Mouse (Mus musculus): ENCODE results near the gene Cpox. TPM values are rescaled to one million over a fixed set of nuclear protein-coding genes. Genes with fewer than 3 reads are reported as not detected.
A peak's percentile ranks its signal among the peaks of the same experiment; 100 is the strongest.

Gene Cpox
- total RNA-seq, 1 experiment, result 16.8 TPM

DNA sequence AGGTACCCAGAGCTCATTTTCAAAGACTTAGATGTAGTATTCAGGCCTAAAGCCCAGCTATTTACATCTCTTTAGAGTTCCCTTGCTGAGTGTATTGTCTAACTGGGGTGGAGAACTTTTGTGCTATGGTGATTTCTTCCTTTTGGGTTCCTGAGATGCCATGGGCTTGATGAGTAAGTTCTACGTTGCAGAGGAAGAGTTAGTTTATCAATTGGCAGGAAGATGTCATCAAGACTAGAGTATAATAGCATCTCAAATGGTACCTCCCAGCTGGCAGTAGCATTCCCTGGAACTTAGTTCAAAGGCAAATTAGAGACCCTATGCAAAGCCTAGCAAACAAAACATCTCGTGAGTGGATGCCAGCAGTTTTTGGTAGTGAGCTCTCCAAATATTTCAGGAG lies 34.2 kb upstream of the Cpox start:
- DNase-seq (ENCODE audit: low read depth, low spot score), result peak; percentile 36
- Histone ChIP-seq H3K9me3 (ENCODE audit: control insufficient read depth, insufficient read depth, low read depth, low read length) (no peaks in the 10 kb centered on the region), H3K9ac (ENCODE audit: insufficient read depth, low read depth, low read length, poor library complexity, severe bottlenecking) (no peak overlapping the region), H3K27ac (ENCODE audit: insufficient read depth, low read depth, low read length, poor library complexity, severe bottlenecking) (no peak overlapping the region), H3K4me1 (ENCODE audit: control insufficient read depth in 2 of 2, insufficient read depth in 2 of 2, low read length in 2 of 2, poor library complexity in 1 of 2) (0 out of 4 replicates have a peak, but pooled peaks cover 0 to 4% of the 10 kb centered on the region in 2 experiments), H3K36me3 (ENCODE audit: control insufficient read depth, insufficient read depth, low read length, poor library complexity, severe bottlenecking) (no peaks in the 10 kb centered on the region), H3K4me3 (ENCODE audit: insufficient read depth in 1 of 2, low read depth in 1 of 2, low read length in 2 of 2, poor library complexity in 1 of 2, severe bottlenecking in 1 of 2) (no peak overlapping the region)
- in situ Hi-C loops (cut with MboI; ENCODE audit: low sequenced_read_pairs in 2 of 2, unreplicated experiment in 2 of 2), result no loop called here
- TF ChIP-seq ZC3H11A (IDR thresholded peaks at IDR 0.05; ENCODE audit: borderline replicate concordance, low read depth, low read length) (no peak), ZNF384 (IDR thresholded peaks at IDR 0.05; ENCODE audit: low read depth, low read length) (no peak), MAFK (IDR thresholded peaks at IDR 0.05; ENCODE audit: insufficient read depth, low read depth, low read length) (no peak), HCFC1 (IDR thresholded peaks at IDR 0.05; ENCODE audit: borderline replicate concordance, insufficient read depth, low read length) (no peak), CHD2 (IDR thresholded peaks at IDR 0.05; ENCODE audit: low read depth, low read length) (no peak)

DNA sequence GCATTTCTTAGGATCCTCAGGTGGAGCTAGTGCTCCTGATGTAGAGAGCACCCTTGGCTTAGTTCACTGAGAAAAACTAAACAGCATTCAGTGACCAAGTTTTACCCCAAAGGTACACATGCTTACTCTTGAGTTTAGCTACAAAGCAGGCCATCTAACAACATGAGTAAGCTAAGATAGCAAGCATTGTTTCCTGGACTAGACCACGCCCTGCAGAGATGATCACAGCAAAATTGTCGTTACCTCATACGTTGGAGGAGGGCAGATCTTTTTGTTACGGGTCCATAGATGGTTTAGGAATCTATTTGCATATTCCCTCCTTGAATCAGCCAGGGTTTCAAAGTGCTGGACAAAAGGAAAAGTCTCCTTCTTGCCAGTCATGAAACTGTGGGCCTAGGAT lies 32.6 kb upstream of the Cpox start:
- TF ChIP-seq HCFC1 (IDR thresholded peaks at IDR 0.05; ENCODE audit: borderline replicate concordance, insufficient read depth, low read length), result no peak
- TF ChIP-seq MAFK (IDR thresholded peaks at IDR 0.05; ENCODE audit: insufficient read depth, low read depth, low read length), result no peak
- TF ChIP-seq ZC3H11A (IDR thresholded peaks at IDR 0.05; ENCODE audit: borderline replicate concordance, low read depth, low read length), result no peak
- TF ChIP-seq CHD2 (IDR thresholded peaks at IDR 0.05; ENCODE audit: low read depth, low read length), result no peak
- no peak for TF ChIP-seq ZNF384 (IDR thresholded peaks at IDR 0.05; ENCODE audit: low read depth, low read length)
- in situ Hi-C loops (cut with MboI; ENCODE audit: low sequenced_read_pairs in 2 of 2, unreplicated experiment in 2 of 2), result no loop called here
- DNase-seq (ENCODE audit: low read depth, low spot score), result no peak

DNA sequence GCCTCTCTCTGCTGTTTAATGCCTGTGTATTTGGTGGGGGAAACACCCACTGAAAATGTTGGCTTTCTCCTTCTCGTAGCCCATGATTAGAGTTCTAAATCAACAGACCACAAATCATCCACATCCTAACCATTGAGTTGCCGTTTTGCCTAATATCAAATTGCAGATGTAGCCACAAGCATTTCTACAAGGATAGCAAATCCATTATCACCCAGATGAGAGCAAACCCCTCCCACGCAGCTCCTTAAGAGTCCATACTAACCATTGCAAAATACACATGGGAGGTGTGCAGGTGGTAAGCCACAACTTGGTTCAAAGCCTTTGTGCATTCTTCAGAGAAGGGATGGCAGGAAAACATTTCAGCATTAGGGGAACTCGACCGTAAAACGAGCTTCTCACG lies 32.1 kb upstream of the Cpox start:
- DNase-seq (ENCODE audit: low read depth, low spot score), result no peak
- Histone ChIP-seq H3K4me3 (ENCODE audit: insufficient read depth in 1 of 2, low read depth in 1 of 2, low read length in 2 of 2, poor library complexity in 1 of 2, severe bottlenecking in 1 of 2) (no peak overlapping the region), H3K36me3 (ENCODE audit: control insufficient read depth, insufficient read depth, low read length, poor library complexity, severe bottlenecking) (no peaks in the 10 kb centered on the region), H3K9ac (ENCODE audit: insufficient read depth, low read depth, low read length, poor library complexity, severe bottlenecking) (no peak overlapping the region), H3K27ac (ENCODE audit: insufficient read depth, low read depth, low read length, poor library complexity, severe bottlenecking) (no peak overlapping the region), H3K9me3 (ENCODE audit: control insufficient read depth, insufficient read depth, low read depth, low read length) (no peaks in the 10 kb centered on the region), H3K4me1 (ENCODE audit: control insufficient read depth in 2 of 2, insufficient read depth in 2 of 2, low read length in 2 of 2, poor library complexity in 1 of 2) (0 out of 4 replicates have a peak, but pooled peaks cover 0 to 4% of the 10 kb centered on the region in 2 experiments)
- in situ Hi-C loops (cut with MboI; ENCODE audit: low sequenced_read_pairs in 2 of 2, unreplicated experiment in 2 of 2), result no loop called here
- TF ChIP-seq HCFC1 (IDR thresholded peaks at IDR 0.05; ENCODE audit: borderline replicate concordance, insufficient read depth, low read length), result no peak
- TF ChIP-seq ZNF384 (IDR thresholded peaks at IDR 0.05; ENCODE audit: low read depth, low read length), result no peak
- TF ChIP-seq CHD2 (IDR thresholded peaks at IDR 0.05; ENCODE audit: low read depth, low read length), result no peak
- no peak for TF ChIP-seq MAFK (IDR thresholded peaks at IDR 0.05; ENCODE audit: insufficient read depth, low read depth, low read length)
- no peak for TF ChIP-seq ZC3H11A (IDR thresholded peaks at IDR 0.05; ENCODE audit: borderline replicate concordance, low read depth, low read length)

More for the DNA sequence above, 32.6 kb upstream of the Cpox start:
- Histone ChIP-seq H3K27ac (ENCODE audit: insufficient read depth, low read depth, low read length, poor library complexity, severe bottlenecking) (no peak overlapping the region), H3K36me3 (ENCODE audit: control insufficient read depth, insufficient read depth, low read length, poor library complexity, severe bottlenecking) (no peaks in the 10 kb centered on the region), H3K4me1 (ENCODE audit: control insufficient read depth in 2 of 2, insufficient read depth in 2 of 2, low read length in 2 of 2, poor library complexity in 1 of 2) (0 out of 4 replicates have a peak, but pooled peaks cover 0 to 4% of the 10 kb centered on the region in 2 experiments), H3K9ac (ENCODE audit: insufficient read depth, low read depth, low read length, poor library complexity, severe bottlenecking) (no peak overlapping the region), H3K9me3 (ENCODE audit: control insufficient read depth, insufficient read depth, low read depth, low read length) (no peaks in the 10 kb centered on the region), H3K4me3 (ENCODE audit: insufficient read depth in 1 of 2, low read depth in 1 of 2, low read length in 2 of 2, poor library complexity in 1 of 2, severe bottlenecking in 1 of 2) (no peak overlapping the region)

DNA sequence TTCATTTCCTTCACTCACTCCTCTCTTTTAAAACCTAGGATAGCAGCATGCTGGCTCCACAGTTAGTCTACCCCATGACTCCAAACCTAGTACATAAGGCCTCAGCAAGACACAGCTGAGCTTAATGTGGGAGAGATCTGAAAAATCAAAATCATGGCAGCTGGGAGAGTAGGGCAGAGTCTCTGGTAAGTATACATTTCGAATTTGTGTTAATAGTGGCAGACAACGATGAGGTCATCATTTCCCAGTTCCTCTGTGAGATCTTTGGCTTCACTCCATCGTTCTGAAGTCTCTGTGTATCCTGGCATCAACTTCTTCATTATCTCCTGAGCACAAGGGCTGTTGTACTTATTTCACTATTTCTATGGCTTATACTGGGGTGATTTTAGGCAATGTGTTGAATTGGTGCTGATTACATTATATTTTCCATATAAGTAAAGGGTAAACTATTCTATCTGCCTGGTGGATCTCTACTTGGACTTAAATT lies 31.4 kb upstream of the Cpox start, which contains the start of gene E330017A01Rik:
E330017A01Rik (minus strand) TSS at position 51 of the 487 bp plus-strand sequence.
- no peaks in the 10 kb centered on the region for H3K36me3 ChIP-seq (ENCODE audit: control insufficient read depth, insufficient read depth, low read length, poor library complexity, severe bottlenecking)
- in situ Hi-C loops (cut with MboI; ENCODE audit: low sequenced_read_pairs in 2 of 2, unreplicated experiment in 2 of 2), result no loop called here
- H3K9me3 ChIP-seq (ENCODE audit: control insufficient read depth, insufficient read depth, low read depth, low read length), result no peaks in the 10 kb centered on the region
- H3K4me1 ChIP-seq (ENCODE audit: control insufficient read depth in 2 of 2, insufficient read depth in 2 of 2, low read length in 2 of 2, poor library complexity in 1 of 2), result 0 out of 4 replicates have a peak, but pooled peaks cover 0 to 4% of the 10 kb centered on the region in 2 experiments
- no peak within 1 kb of the TSS for H3K4me3 ChIP-seq (ENCODE audit: insufficient read depth in 1 of 2, low read depth in 1 of 2, low read length in 2 of 2, poor library complexity in 1 of 2, severe bottlenecking in 1 of 2)
- DNase-seq (ENCODE audit: low read depth, low spot score), result no peak
- no peak within 1 kb of the TSS for H3K27ac ChIP-seq (ENCODE audit: insufficient read depth, low read depth, low read length, poor library complexity, severe bottlenecking)
- TF ChIP-seq ZC3H11A (IDR thresholded peaks at IDR 0.05; ENCODE audit: borderline replicate concordance, low read depth, low read length), result no peak
- TF ChIP-seq HCFC1 (IDR thresholded peaks at IDR 0.05; ENCODE audit: borderline replicate concordance, insufficient read depth, low read length), result no peak
- no peak for TF ChIP-seq CHD2 (IDR thresholded peaks at IDR 0.05; ENCODE audit: low read depth, low read length)
- TF ChIP-seq MAFK (IDR thresholded peaks at IDR 0.05; ENCODE audit: insufficient read depth, low read depth, low read length), result no peak
- no peak within 1 kb of the TSS for H3K9ac ChIP-seq (ENCODE audit: insufficient read depth, low read depth, low read length, poor library complexity, severe bottlenecking)
